Comparison of ENCODE assay signal across 9 mouse cellular contexts in the genomic region with DNA sequence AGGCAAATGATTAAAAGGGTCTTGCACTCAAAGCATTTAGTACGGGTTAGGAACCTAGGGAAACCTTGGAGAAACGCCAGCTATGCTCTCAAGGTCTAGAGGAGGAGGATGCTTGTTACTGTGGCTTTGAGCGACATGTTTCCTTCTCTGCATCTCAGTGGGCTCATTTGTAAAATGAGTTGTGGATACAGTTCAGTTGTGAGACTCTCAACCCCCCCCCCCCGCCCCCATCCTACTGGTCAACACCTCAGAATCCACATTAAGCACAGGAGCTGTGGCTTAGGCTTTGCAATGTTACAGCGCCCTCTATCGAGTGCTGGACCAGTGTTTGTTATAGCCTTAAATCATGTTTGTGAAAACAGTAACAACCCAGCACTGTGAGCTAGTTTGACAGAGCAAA. TPM values are rescaled to one million over a fixed set of nuclear protein-coding genes. Genes with fewer than 3 reads are reported as not detected.
DNase-seq lines count a peak whose midpoint lies in the region; ATAC-seq lines count a peak whose summit lies in the region.
"Had no signal": no experiment of that assay in that cellular context is flagged by ENCODE, and none has a peak within 500 bp of the region (broad histone marks: within the 10 kb centered on the region; RNA-seq: fewer than 3 reads in every experiment).

No protein-coding gene starts in this region.

- peak; percentile 67 for DNase-seq in Muller cell, postnatal 12 days (ENCODE audit: inconsistent ontology term)
- DNase-seq in c-Kit-positive CD71-positive TER-119-negative erythroid progenitor cells, embryonic 14.5 days (ENCODE audit: low read depth), result peak; percentile 74
- peak; percentile 69 for DNase-seq in hindbrain, embryonic 11.5 days (ENCODE audit: low spot score)
- peak; percentile 77 for DNase-seq in layer of hippocampus, adult 9-10 months (ENCODE audit: low spot score)
- peak; percentile 78 for DNase-seq in lung, postnatal 10 days
- peak; percentile 39 for DNase-seq in retina, postnatal 7 days (ENCODE audit: low read depth, low spot score)
- peak; percentile 34 for DNase-seq in yolk sac, embryonic 10.5 days (ENCODE audit: low spot score)

- H3K4me2 ChIP-seq in forebrain, embryonic 13.5 days, result no peak overlapping the region
- H3K4me2 ChIP-seq in hindbrain, embryonic 11.5 days (replicated peaks; ENCODE audit: low read depth, low read length), result no peak overlapping the region
- H3K4me2 ChIP-seq: limb, embryonic 13.5 days had no signal

- H3K4me1 ChIP-seq in forebrain, embryonic 13.5 days, result 0 out of 2 replicates have a peak, but pooled peaks cover 4% of the 10 kb centered on the region
- no peaks in the 10 kb centered on the region for H3K4me1 ChIP-seq in hindbrain, embryonic 11.5 days (replicated peaks; ENCODE audit: control insufficient read depth, insufficient read depth, low read length)
- H3K4me1 ChIP-seq: limb, embryonic 13.5 days had no signal

- no peaks in the 10 kb centered on the region for H3K36me3 ChIP-seq in forebrain, embryonic 13.5 days (ENCODE audit: poor library complexity, severe bottlenecking)
- no peaks in the 10 kb centered on the region for H3K36me3 ChIP-seq in hindbrain, embryonic 11.5 days (ENCODE audit: control insufficient read depth, insufficient read depth, low read length)
- H3K36me3 ChIP-seq: limb, embryonic 13.5 days had no signal

- peak; percentile 85 for ATAC-seq in forebrain, embryonic 13.5 days
- no peak for ATAC-seq in hindbrain, embryonic 11.5 days (ENCODE audit: low FRiP score)

- H3K4me3 ChIP-seq in forebrain, embryonic 13.5 days, result no peak overlapping the region
- H3K4me3 ChIP-seq in hindbrain, embryonic 11.5 days (ENCODE audit: low read depth, low read length), result no peak overlapping the region
- H3K4me3 ChIP-seq: limb, embryonic 13.5 days had no signal

- H3K9ac ChIP-seq in forebrain, embryonic 13.5 days, result no peak overlapping the region
- no peak overlapping the region for H3K9ac ChIP-seq in hindbrain, embryonic 11.5 days (ENCODE audit: low read depth, low read length)
- H3K9ac ChIP-seq: limb, embryonic 13.5 days had no signal

- no peak overlapping the region for H3K27ac ChIP-seq in forebrain, embryonic 13.5 days
- H3K27ac ChIP-seq in hindbrain, embryonic 11.5 days (ENCODE audit: low read depth, low read length), result no peak overlapping the region
- H3K27ac ChIP-seq: limb, embryonic 13.5 days had no signal

- no peaks in the 10 kb centered on the region for H3K9me3 ChIP-seq in forebrain, embryonic 13.5 days (replicated peaks)
- no peaks in the 10 kb centered on the region for H3K9me3 ChIP-seq in hindbrain, embryonic 11.5 days (ENCODE audit: control insufficient read depth, low read length)
- H3K9me3 ChIP-seq: limb, embryonic 13.5 days had no signal

- no peaks in the 10 kb centered on the region for H3K27me3 ChIP-seq in forebrain, embryonic 13.5 days
- no peaks in the 10 kb centered on the region for H3K27me3 ChIP-seq in hindbrain, embryonic 11.5 days (ENCODE audit: control insufficient read depth, insufficient read depth, low read length)

- 6% methylated on average over 6 of the region's 6 CpGs for WGBS in forebrain, embryonic 13.5 days
- WGBS in hindbrain, embryonic 11.5 days, result 19% methylated on average over 6 of the region's 6 CpGs

RNA-seq across cellular contexts. Expression of gene Ptprj, which starts 44.5 kb away (rescaled TPM):
- 2.1 and 2.2 TPM in 2 replicates for polyA plus RNA-seq in forebrain, embryonic 13.5 days (2015; fragmentation: Nextera tagmentation; extraction: Ambion mirVana)
- 2.4 and 2.9 TPM in 2 replicates for polyA plus RNA-seq in hindbrain, embryonic 11.5 days (2014; fragmentation: Nextera tagmentation; extraction: Ambion mirVana)

RNA-seq across cellular contexts. Expression of gene Nup160, which starts 52.1 kb away (rescaled TPM):
- polyA plus RNA-seq in forebrain, embryonic 13.5 days (2015; fragmentation: Nextera tagmentation; extraction: Ambion mirVana), result 30.7 and 36.4 TPM in 2 replicates
- polyA plus RNA-seq in hindbrain, embryonic 11.5 days (2014; fragmentation: Nextera tagmentation; extraction: Ambion mirVana), result 55.2 and 55.4 TPM in 2 replicates
